Mouse (Mus musculus) cerebellum, adult 2 months (tissue): ENCODE results near the gene Mxra7.

ENCODE experiments used
- CTCF ChIP-seq: fragments of 200-500 bp; IDR thresholded peaks from 2 replicates; pipeline ENCODE4 v1.5.1; 2011; ENCODE audit warnings: low read depth, mild to moderate bottlenecking, control low read depth, low read length, moderate library complexity, borderline replicate concordance; ENCODE audit not compliant: insufficient read depth
- POLR2A ChIP-seq: fragments of 200-500 bp; IDR thresholded peaks from 2 replicates; pipeline ENCODE4 v1.6.1; 2011; ENCODE audit warnings: low read length, control low read depth, borderline replicate concordance; ENCODE audit not compliant: insufficient read depth

GRCm38 (mm10) chr11:116807938-116808606, 19.8 kb downstream of the Mxra7 start:
- TF ChIP-seq POLR2A (no peak), CTCF (peak; percentile 87)
